Mouse (Mus musculus) hindbrain, embryonic 12.5 days (tissue): ENCODE measurements around the gene Rab8b. TPM values are rescaled to one million over a fixed set of nuclear protein-coding genes. Genes with fewer than 3 reads are reported as not detected.
A peak's percentile ranks its signal among the peaks of the same experiment; 100 is the strongest.
"Not testable (repeated sequence)": the region's sequence is repeated elsewhere in the genome, so short reads cannot be mapped to it uniquely, and the experiment has no call there.

Experiments
- ATAC-seq: fragments of 200-750 bp; cut with Nextera tagmentation; 2 replicates; pipeline ENCODE4 v1.8.0; 2017; ENCODE audit warnings: moderate TSS enrichment; ENCODE audit not compliant: low FRiP score
- H3K27ac ChIP-seq: fragments of 300-500 bp; sonication (generic); 2 replicates; pipeline ENCODE4 v1.5.1; 2016; ENCODE audit warnings: mild to moderate bottlenecking
- H3K27me3 ChIP-seq: fragments of 300-500 bp; sonication (generic); 2 replicates; pipeline ENCODE4 v1.6.1; 2016; ENCODE audit warnings: mild to moderate bottlenecking
- H3K36me3 ChIP-seq: fragments of 300-500 bp; sonication (generic); 2 replicates; pipeline ENCODE4 v1.6.1; 2016; ENCODE audit warnings: mild to moderate bottlenecking
- H3K4me1 ChIP-seq: fragments of 300-500 bp; sonication (generic); 2 replicates; pipeline ENCODE4 v1.6.1; 2016
- H3K4me2 ChIP-seq: fragments of 300-500 bp; sonication (generic); replicated peaks from 2 replicates; pipeline ENCODE4 v1.6.1; 2016; ENCODE audit warnings: mild to moderate bottlenecking
- H3K4me3 ChIP-seq: fragments of 300-500 bp; sonication (generic); 2 replicates; pipeline ENCODE4 v1.5.1; 2016; ENCODE audit warnings: mild to moderate bottlenecking
- H3K9ac ChIP-seq: fragments of 300-500 bp; sonication (generic); 2 replicates; pipeline ENCODE4 v1.6.1; 2016; ENCODE audit warnings: mild to moderate bottlenecking, moderate library complexity
- H3K9me3 ChIP-seq: fragments of 300-500 bp; sonication (generic); replicated peaks from 2 replicates; pipeline ENCODE4 v1.6.1; 2016; ENCODE audit warnings: mild to moderate bottlenecking
- WGBS: fragments of 180-500 bp; shearing (Covaris S2); methylation state at CpG from one replicate; pipeline ENCODE4 v1.1.7; 2016; 5-methylcytosine and 5-hydroxymethylcytosine counted together
- polyA plus RNA-seq: library from polyadenylated mRNA; unstranded; fragments of >200 nt; fragmentation: Nextera tagmentation; extraction: Ambion mirVana; gene quantifications from 2 replicates; pipeline ENCODE4 v1.2.1, GENCODE M21; 2016

Gene Rab8b
- polyA plus RNA-seq, 1 experiment from 2014 or later: 33.9 TPM

DNA sequence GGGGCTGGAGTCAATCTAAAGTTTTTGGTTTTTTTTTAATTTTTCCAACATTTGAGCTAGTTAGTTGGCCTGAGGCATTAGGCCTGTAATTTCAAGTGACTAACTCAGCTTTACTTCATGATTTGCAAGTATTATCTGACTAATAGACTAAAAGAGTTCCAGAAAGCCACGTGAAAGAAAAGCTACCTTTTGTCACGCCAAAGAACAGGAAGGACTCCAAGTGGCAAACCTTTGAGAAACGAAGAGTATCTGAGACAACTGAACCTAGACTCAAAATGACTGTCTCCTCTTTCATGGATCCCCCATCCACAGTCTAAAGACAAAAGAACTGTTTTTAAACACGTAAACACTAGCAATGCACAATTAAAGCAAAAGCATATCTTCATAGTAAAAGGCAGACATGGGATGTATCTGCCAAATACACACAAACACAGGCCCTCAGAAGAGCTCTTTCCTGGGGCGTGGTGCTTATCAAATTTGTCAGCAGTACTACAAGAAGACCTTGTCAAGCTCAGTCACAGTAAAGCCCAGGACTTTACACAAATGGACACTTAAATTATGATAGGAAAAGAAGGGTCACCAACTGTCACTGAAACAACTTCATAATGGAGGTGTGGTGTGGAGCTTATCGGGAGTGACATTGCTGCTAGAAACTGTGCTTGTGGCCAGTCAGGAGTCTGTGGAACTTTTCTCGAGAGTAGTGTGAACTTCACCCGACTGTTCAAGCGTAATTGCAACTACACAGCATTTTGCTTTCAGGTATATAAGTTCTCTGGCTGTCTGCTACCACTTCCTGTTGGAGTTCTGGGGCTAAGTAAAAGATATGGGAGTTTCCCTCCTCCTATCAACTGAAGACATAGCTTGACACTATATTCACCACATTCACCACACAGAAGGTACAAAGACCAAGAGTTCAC lies 3.4 kb downstream of the Rab8b start:
- 87% methylated on average over 9 of the region's 9 CpGs for WGBS
- Histone ChIP-seq H3K27me3 (no peaks in the 10 kb centered on the region), H3K4me1 (peaks cover 24% of the 10 kb centered on the region), H3K9me3 (no peaks in the 10 kb centered on the region), H3K4me2 (no peak overlapping the region), H3K27ac (no peak overlapping the region), H3K36me3 (peaks cover 3% of the 10 kb centered on the region; the same call in 1 of the 2 replicates), H3K9ac (no peak overlapping the region), H3K4me3 (no peak overlapping the region)
- no peak for ATAC-seq

- ATAC-seq: no peak
- Histone ChIP-seq H3K27ac (no peak overlapping the region), H3K27me3 (no peaks in the 10 kb centered on the region), H3K4me1 (peaks cover 24% of the 10 kb centered on the region), H3K4me2 (no peak overlapping the region), H3K4me3 (no peak overlapping the region), H3K36me3 (peaks cover 3% of the 10 kb centered on the region; the same call in 1 of the 2 replicates), H3K9ac (no peak overlapping the region), H3K9me3 (no peaks in the 10 kb centered on the region)
- 86% methylated on average over 5 of the region's 5 CpGs for whole genome bisulfite sequencing
Observed at GRCm38 (mm10) chr9:66915401-66915800, 4.1 kb downstream of the Rab8b start.

GRCm38 (mm10) chr9:66914540-66914939 lies 4.9 kb downstream of the Rab8b start:
- peaks cover 22% of the 10 kb centered on the region for H3K4me1 ChIP-seq
- 92% methylated on average over 3 of the region's 3 CpGs for WGBS
- no peak for ATAC-seq
- H3K27me3 ChIP-seq: no peaks in the 10 kb centered on the region
- H3K36me3 ChIP-seq: peaks cover 3% of the 10 kb centered on the region; the same call in 1 of the 2 replicates
- no peak overlapping the region for H3K9ac ChIP-seq
- no peak overlapping the region for H3K27ac ChIP-seq
- no peaks in the 10 kb centered on the region for H3K9me3 ChIP-seq
- no peak overlapping the region for H3K4me2 ChIP-seq
- no peak overlapping the region for H3K4me3 ChIP-seq

DNA sequence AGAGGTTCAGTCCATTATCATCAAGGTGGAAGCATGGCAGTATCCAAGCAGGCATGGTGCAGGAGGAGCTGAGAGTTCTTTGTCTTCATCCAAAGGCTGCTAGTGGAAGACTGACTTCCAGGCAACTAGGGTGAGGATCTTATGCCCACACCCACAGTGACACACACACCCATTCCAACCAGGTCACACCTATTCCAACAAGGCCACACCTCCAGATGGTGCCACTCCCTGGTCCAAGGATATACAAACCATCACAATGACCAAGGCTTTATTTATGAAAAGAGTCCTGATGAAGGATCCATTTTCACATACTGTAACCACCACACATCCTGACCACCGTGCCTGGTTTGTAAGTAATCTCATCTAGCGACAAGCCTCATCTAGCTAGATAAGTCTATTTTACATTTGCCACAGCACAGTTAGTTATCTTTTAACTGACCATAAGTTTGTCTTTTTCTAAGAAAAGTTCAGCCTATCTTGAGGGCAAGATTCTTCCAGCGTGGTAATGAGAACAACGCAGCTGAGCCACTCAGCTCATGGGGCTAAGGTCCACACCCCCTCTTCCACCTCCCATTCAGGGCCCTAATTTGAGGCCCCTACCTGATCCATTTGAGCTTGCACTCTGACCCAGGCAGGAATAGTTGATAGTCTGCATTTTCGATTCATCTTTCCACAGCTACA lies 6.1 kb downstream of the Rab8b start:
- not testable (repeated sequence) for ATAC-seq, H3K27me3 ChIP-seq, H3K4me2 ChIP-seq, H3K4me3 ChIP-seq, H3K27ac ChIP-seq, H3K9ac ChIP-seq, H3K36me3 ChIP-seq, H3K9me3 ChIP-seq
- peaks cover 21% of the 10 kb centered on the region for H3K4me1 ChIP-seq
- 95% methylated on average over 5 of the region's 5 CpGs for WGBS

- no peak for ATAC-seq
- peaks cover 14% of the 10 kb centered on the region for H3K4me1 ChIP-seq
- H3K27ac ChIP-seq: peak overlapping the region; percentile 35; the same call in 1 of the 2 replicates
- H3K4me2 ChIP-seq: no peak overlapping the region
- H3K9me3 ChIP-seq: no peaks in the 10 kb centered on the region
- H3K27me3 ChIP-seq: no peaks in the 10 kb centered on the region
- H3K36me3 ChIP-seq: peaks cover 2% of the 10 kb centered on the region; the same call in 1 of the 2 replicates
- H3K4me3 ChIP-seq: no peak overlapping the region
- H3K9ac ChIP-seq: no peak overlapping the region
Observed at GRCm38 (mm10) chr9:66912304-66912703, 7.2 kb downstream of the Rab8b start.

- Histone ChIP-seq H3K4me2 (no peak overlapping the region), H3K36me3 (no peaks in the 10 kb centered on the region; the same call in 1 of the 2 replicates), H3K27ac (no peak overlapping the region), H3K4me3 (no peak overlapping the region), H3K27me3 (no peaks in the 10 kb centered on the region), H3K9me3 (no peaks in the 10 kb centered on the region), H3K9ac (no peak overlapping the region), H3K4me1 (peaks cover 18% of the 10 kb centered on the region)
- ATAC-seq: no peak
- 87% methylated on average over 5 of the region's 5 CpGs for WGBS
Observed at GRCm38 (mm10) chr9:66910677-66911076, 8.8 kb downstream of the Rab8b start.

- ATAC-seq: no peak
- 83% methylated on average over 7 of the region's 7 CpGs for WGBS
Observed at GRCm38 (mm10) chr9:66909922-66910321, 9.6 kb downstream of the Rab8b start.

DNA sequence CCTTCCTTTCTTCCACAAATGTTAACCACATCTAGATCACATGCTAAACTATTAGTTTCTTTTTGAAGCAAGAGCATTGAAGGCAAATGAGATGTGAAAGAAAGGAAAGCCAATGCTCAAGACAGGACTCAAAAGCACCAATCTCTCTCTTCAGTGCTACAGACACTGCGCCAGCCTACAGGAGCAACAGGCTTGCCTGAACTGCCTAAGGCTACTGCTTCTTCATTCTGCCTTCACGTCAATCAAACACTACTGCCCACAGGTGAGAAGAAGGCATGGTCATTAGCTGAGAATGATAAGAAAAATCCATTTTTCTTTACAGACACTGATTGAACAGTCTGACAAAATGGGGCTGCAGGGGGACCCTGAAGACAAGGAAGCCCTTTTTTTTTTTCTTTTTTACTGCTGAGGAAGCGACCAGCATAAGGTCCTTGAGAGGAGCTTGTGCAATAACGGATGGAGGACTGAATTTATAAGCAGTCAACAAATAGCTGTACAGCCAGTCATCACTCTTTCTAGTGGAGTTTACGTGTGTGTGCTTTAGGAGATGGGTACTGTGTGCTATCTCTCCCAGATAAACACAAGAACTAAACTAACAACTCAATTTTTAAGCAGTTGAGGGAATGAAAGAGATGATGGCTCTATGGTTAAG lies 11.6 kb downstream of the Rab8b start:
- Histone ChIP-seq H3K27me3 (no peaks in the 10 kb centered on the region), H3K4me2 (no peak overlapping the region), H3K27ac (no peak overlapping the region), H3K9ac (no peak overlapping the region), H3K4me1 (peaks cover 15% of the 10 kb centered on the region), H3K4me3 (no peak overlapping the region), H3K9me3 (no peaks in the 10 kb centered on the region), H3K36me3 (no peaks in the 10 kb centered on the region)
- no peak for ATAC-seq
- WGBS: 88% methylated on average over 5 of the region's 5 CpGs

More at GRCm38 (mm10) chr9:66909922-66910321, 9.6 kb downstream of the Rab8b start:
- H3K4me1 ChIP-seq: peaks cover 18% of the 10 kb centered on the region
- H3K36me3 ChIP-seq: no peaks in the 10 kb centered on the region; the same call in 1 of the 2 replicates
- no peak overlapping the region for H3K4me3 ChIP-seq
- no peak overlapping the region for H3K4me2 ChIP-seq
- no peaks in the 10 kb centered on the region for H3K27me3 ChIP-seq
- H3K27ac ChIP-seq: no peak overlapping the region
- H3K9me3 ChIP-seq: no peaks in the 10 kb centered on the region
- H3K9ac ChIP-seq: no peak overlapping the region

- Histone ChIP-seq H3K9me3 (no peaks in the 10 kb centered on the region), H3K36me3 (no peaks in the 10 kb centered on the region), H3K9ac (no peak overlapping the region), H3K4me1 (peaks cover 9% of the 10 kb centered on the region; the same call in 1 of the 2 replicates), H3K4me3 (no peak overlapping the region), H3K4me2 (no peak overlapping the region), H3K27me3 (no peaks in the 10 kb centered on the region), H3K27ac (no peak overlapping the region)
- 92% methylated on average over 8 of the region's 8 CpGs for WGBS
- ATAC-seq: no peak
Observed at GRCm38 (mm10) chr9:66907126-66907525, 12.4 kb downstream of the Rab8b start.

GRCm38 (mm10) chr9:66905990-66906389 lies 13.5 kb downstream of the Rab8b start:
- 69% methylated on average over 9 of the region's 9 CpGs for WGBS
- Histone ChIP-seq H3K36me3 (no peaks in the 10 kb centered on the region), H3K27me3 (no peaks in the 10 kb centered on the region), H3K27ac (no peak overlapping the region), H3K9me3 (no peaks in the 10 kb centered on the region), H3K4me2 (no peak overlapping the region), H3K4me1 (peaks cover 6% of the 10 kb centered on the region; the same call in 1 of the 2 replicates), H3K9ac (no peak overlapping the region), H3K4me3 (no peak overlapping the region)
- no peak for ATAC-seq

DNA sequence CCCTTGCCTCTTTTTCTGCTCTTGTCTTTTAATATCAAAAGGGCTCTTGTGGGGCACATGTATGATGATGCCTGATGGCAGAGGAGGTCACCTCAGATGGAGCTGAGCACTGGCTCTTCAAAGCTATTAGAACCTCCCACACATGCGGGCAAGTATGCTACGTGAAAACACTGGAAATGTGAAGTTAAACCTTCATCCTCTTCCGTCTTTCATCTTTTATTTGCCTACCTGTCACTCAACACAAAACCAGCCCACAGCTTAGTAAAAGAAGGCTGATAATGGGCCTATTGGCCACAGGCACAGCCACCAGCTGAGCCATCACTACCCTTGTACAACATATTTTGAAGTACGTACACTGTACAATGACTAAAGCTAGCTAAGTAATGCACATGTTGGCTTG lies 20.0 kb downstream of the Rab8b start:
- H3K9me3 ChIP-seq: no peaks in the 10 kb centered on the region
- H3K9ac ChIP-seq: no peak overlapping the region
- H3K4me2 ChIP-seq: no peak overlapping the region
- H3K27ac ChIP-seq: no peak overlapping the region
- WGBS: 81% methylated on average over 4 of the region's 4 CpGs
- H3K4me1 ChIP-seq: peaks cover 6% of the 10 kb centered on the region
- H3K27me3 ChIP-seq: no peaks in the 10 kb centered on the region
- ATAC-seq: no peak
- H3K4me3 ChIP-seq: no peak overlapping the region
- H3K36me3 ChIP-seq: no peaks in the 10 kb centered on the region

DNA sequence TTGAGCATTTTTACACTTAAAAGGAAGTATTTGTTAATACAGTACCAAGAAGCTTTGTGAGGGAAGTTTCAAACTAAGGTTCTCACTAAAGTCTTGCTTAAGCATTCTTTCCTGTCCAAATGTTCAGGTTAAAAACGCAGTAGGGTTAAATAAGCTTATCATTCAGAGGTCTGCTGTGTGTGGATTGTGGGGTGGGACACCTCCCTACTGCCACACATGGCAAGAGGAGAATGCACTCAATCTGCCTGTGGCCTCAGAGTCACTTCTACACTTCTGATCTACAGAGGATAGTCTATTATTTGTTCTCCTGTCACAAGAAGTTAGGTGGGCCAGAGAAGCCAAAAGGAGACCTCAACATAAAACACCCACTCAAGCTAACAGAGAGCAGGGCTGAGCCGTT lies 20.4 kb downstream of the Rab8b start:
- H3K27me3 ChIP-seq: no peaks in the 10 kb centered on the region
- WGBS: 88% methylated on average over 2 of the region's 2 CpGs
- H3K4me3 ChIP-seq: no peak overlapping the region
- H3K4me1 ChIP-seq: peaks cover 6% of the 10 kb centered on the region
- no peak overlapping the region for H3K27ac ChIP-seq
- H3K4me2 ChIP-seq: no peak overlapping the region
- no peak for ATAC-seq
- no peaks in the 10 kb centered on the region for H3K9me3 ChIP-seq
- H3K9ac ChIP-seq: no peak overlapping the region
- H3K36me3 ChIP-seq: no peaks in the 10 kb centered on the region
